8 mouse cellular contexts compared by ENCODE assay signal in genomic region chr6:52838691-52839090, GRCm38 (mm10).
DNase-seq lines count a peak whose midpoint lies in the region; ATAC-seq lines count a peak whose summit lies in the region.

No protein-coding gene starts in this region.

- H3K4me1 ChIP-seq in midbrain, embryonic 10.5 days: peaks cover 22% of the 10 kb centered on the region

- H3K27ac ChIP-seq in midbrain, embryonic 10.5 days (replicated peaks): no peak overlapping the region

- H3K36me3 ChIP-seq in midbrain, embryonic 10.5 days: no peaks in the 10 kb centered on the region

- ATAC-seq in inflammation-experienced regulatory T-cells, adult 6 months: peak; percentile 46
- no peak for ATAC-seq in erythroid progenitor cell, adult 5-6 weeks (replicated peaks; ENCODE audit: low FRiP score, poor library complexity, severe bottlenecking)

- WGBS in midbrain, embryonic 10.5 days: 6% methylated on average over 8 of the region's 8 CpGs

- no peak overlapping the region for H3K4me3 ChIP-seq in midbrain, embryonic 10.5 days

- peak; percentile 76 to 84 for DNase-seq in adrenal gland, adult 18-20 months (ENCODE audit: low spot score in 2 of 2)
- peak; percentile 90 for DNase-seq in embryo, embryonic 10 days (ENCODE audit: low spot score)
- DNase-seq in gastrocnemius, postnatal 10 days: peak; percentile 88
- peak; percentile 53 to 70 for DNase-seq in left cerebral cortex, adult 8-10 months (ENCODE audit: low spot score in 2 of 2)
- DNase-seq in midbrain, embryonic 10.5 days (ENCODE audit: low spot score): peak; percentile 82
- peak; percentile 87 for DNase-seq in right cerebral cortex, postnatal 4 days

- H3K9me3 ChIP-seq in midbrain, embryonic 10.5 days (replicated peaks): no peaks in the 10 kb centered on the region

- no peaks in the 10 kb centered on the region for H3K27me3 ChIP-seq in midbrain, embryonic 10.5 days (ENCODE audit: low read depth, poor library complexity, severe bottlenecking)
